Mouse (Mus musculus): ENCODE data around the gene Vps13d.

DNA sequence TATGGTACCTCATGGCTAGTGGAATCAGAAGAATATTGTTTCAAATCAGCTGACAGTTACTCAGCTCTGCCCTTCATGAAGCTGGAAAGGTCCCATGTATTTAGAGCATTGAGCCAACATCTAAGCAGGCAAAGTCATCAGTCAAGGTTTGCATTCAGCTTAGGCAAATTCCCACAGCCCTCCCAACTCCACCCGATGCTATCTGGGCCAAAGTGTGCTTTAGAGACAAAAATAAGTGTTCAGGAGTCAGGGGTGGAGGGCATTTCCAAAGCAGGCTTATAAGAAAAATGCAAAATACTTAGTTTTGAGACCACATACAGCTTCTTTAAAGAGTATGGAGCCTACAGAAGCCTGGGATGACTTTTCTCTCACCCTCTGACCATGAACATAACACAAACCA is 95.5 kb downstream of the Vps13d start:
- TF ChIP-seq CTCF (IDR thresholded peaks at IDR 0.05; ENCODE audit: control insufficient read depth, insufficient read depth, insufficient replicate concordance, low read depth, low read length) (no peak), POLR2A (IDR thresholded peaks at IDR 0.05; ENCODE audit: control insufficient read depth, low read depth, low read length) (no peak)

All from testis, adult 2 months (tissue).